Mouse (Mus musculus): ENCODE results near the gene Zfp40.

The Zfp40 gene

GRCm38 (mm10) chr17:23192453-23193379, at the start of gene Zfp40:
Gene Zfp40, minus strand, starts transcription at chr17:23193252.
- DNase-seq, result peak; percentile 96 to 97

DNA sequence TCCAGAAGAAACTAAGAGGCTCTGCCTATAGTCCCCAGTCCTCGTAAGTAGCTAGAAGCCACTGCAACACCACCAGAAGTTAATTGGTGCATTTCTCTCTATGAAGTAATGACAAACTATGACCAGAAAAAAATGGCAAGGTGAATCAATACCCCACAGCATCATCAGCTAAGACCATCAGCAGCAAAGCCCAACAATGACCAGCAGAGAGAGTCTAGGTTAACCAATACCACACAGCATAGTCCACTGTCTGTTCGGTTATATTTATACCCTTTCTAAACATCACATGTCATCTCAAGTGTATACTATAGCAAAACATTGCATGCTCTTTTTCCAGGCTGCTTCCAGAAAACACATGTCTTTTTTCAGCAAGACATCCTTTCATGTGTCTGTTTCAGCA, 25.3 kb upstream of the Zfp40 start:
- no peak for DNase-seq

DNA sequence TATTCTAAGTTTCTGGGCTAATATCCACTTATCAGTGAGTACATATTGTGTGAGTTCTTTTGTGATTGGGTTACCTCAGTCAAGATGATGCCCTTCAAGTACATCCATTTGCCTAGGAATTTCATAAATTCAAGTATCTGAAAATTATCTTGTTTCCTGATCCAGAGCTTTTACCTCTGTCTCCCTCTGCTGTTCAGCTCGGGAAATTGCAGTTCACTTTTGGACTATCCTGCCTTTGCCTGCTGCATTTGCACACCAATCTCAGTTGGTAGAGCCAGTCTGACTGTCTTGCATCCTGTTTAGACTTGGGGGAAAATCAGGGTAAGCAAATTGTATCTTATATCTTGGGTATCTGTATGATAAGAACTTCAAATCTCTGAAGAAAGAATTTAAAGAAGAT, 6.8 kb upstream of the Zfp40 start:
- DNase-seq, result peak; percentile 14 to 16

DNA sequence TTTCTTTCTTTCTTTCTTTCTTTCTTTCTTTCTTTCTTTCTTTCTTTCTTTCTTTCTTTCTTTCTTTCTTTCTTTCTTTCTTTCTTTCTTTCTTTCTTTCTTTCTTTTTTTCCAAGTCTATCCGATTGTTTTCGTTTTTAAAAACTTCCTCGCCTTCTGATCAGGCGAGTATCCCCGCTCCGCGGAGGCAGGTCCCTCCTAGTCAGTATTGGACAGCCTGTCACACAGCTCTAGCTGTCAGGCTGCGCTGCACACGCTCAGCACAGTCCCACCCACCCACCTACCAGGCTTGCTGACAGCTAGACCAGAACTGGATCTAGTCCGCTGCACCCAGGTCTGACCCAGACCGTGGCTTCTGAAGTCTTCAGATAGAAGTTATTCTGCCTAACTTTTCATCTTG, 389 bp upstream of the Zfp40 start:
- peak; percentile 65 to 66 for DNase-seq

DNA sequence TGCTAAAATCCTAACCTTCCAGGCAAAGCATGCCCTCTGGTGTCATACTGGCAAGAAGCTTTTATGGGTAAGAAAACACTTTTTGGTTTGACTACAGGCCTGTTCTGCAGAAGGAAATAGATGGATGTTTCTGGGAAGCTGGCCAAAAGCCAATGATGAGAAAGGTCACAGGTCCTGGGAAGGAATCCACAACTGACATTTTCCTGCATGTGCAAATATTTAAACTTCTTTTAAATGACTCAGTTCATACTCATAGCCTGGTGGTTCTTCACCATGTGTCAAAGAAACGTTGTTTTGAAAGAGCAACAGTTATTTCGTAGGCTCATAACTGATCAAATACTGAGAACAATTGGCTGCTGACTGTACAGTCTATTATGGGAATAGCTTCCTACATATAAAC, 5.4 kb downstream of the Zfp40 start:
- no peak for DNase-seq

Measured in cerebellum, postnatal 14 days (tissue).